Mouse (Mus musculus) mouse trophoblast stem cell (cell line): Measurements from ENCODE around the gene Ing1.

ENCODE experiments used
- in situ Hi-C, 2 experiments: fragments of 300-500 bp; cut with MseI, MboI; formaldehyde crosslinking; loops; 2 replicates in 1 of 2; 3 replicates in 1 of 2; pipeline ENCODE4 v1.15.1; 2025

Ing1 gene

DNA sequence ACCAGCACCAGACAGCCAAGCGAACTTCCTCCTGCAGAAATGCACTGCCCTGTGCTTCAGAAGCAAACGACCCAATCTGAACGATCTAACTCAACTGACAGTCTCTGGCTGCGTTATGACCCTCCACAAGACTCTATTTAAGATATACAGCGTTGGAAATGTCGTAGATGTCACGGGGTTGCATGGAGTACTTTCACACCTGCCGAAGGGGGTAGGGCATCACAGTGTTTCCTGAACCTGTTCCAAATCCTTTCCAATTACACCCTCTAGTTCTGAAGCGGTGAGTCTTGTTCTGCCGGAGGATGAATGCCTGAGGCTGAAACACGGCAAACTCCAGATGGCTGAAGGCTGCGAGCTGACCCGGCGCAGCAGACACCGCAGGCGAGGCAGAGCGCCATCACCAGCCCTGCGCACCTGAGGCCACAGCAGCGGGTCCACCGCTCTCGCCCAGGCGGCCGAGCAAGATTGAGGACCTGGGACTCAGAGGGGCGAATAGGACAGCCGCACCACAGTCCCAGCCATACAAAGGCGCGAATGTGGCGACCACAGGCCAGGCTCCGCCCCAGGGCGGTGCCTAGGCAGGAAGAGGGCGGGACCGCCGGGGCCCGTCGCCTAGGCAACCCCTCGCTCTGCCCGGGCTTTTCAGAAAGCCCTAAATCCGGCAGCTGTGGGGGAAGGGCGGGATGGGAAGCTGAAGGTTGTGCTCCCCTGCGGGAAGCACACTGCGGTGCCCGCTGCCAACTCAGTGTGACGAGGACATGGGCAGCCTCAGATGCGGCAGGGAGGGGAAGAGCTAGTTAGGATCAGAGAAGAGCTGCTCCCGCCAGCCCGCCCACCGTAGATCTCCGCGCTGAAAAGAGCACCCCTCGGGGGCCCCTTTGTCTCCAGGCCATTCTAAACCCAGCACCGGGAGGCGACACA is at the start of gene Ing1:
Gene Ing1, plus strand, starts transcription at position 773 of the 921 bp plus-strand sequence.
- in situ Hi-C loops = no loop called here

GRCm38 (mm10) chr8:11506074-11506473 is 49.3 kb upstream of the Ing1 start:
- in situ Hi-C loops = no loop called here

DNA sequence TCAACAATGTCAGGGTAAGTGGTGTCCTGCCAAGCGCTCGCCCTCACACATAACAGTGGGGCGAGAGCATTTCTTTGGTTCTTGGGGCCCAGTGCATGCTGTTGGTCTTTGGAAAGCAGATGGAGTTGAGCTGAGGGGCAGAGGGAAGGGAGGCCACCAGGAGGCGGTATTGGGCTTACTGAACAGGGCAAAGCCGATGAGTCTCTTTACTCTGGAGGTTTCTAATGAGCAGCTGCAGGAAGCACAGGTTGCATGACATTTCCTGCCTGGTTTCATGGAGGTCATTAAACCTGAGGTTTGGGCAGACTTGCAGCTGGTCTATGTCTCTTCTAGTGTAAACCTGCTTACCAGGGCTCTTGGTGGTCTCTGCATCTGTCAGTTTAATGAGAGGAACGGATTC is 48.6 kb upstream of the Ing1 start:
- in situ Hi-C loops = no loop called here

GRCm38 (mm10) chr8:11508880-11509279 is 46.5 kb upstream of the Ing1 start:
- in situ Hi-C loops = no loop called here

GRCm38 (mm10) chr8:11510971-11511370 is 44.4 kb upstream of the Ing1 start:
- in situ Hi-C loops = no loop called here

- in situ Hi-C loops = no loop called here
Observed at GRCm38 (mm10) chr8:11512711-11513110, 42.7 kb upstream of the Ing1 start.

GRCm38 (mm10) chr8:11513247-11513646 is 42.1 kb upstream of the Ing1 start:
- in situ Hi-C loops = no loop called here

- in situ Hi-C loops = no loop called here
Observed at GRCm38 (mm10) chr8:11516292-11516691, 39.1 kb upstream of the Ing1 start.

- in situ Hi-C loops = no loop called here
Observed at GRCm38 (mm10) chr8:11517366-11518055, 37.9 kb upstream of the Ing1 start.

- in situ Hi-C loops = no loop called here
Observed at GRCm38 (mm10) chr8:11518056-11518396, 37.3 kb upstream of the Ing1 start.

DNA sequence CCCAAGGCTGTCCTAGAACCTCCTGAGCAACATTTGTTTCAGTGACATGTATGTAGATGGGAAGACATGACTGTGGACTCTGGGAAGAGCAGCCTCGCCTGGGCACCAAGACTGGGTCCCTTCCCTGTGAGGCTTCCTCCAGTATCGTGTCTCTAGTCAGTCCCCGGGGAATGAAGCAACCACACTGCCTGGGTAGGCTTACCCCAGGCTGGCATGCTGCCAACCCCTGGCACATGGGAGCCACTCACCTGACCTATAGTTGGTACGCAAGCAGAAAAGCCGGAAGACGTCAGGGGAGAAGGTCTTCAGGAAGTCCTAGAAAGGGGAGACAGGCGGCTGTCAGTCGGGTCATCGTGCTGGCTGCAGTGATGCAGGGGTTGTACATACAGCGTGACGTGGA is 36.7 kb upstream of the Ing1 start:
- in situ Hi-C loops = no loop called here

DNA sequence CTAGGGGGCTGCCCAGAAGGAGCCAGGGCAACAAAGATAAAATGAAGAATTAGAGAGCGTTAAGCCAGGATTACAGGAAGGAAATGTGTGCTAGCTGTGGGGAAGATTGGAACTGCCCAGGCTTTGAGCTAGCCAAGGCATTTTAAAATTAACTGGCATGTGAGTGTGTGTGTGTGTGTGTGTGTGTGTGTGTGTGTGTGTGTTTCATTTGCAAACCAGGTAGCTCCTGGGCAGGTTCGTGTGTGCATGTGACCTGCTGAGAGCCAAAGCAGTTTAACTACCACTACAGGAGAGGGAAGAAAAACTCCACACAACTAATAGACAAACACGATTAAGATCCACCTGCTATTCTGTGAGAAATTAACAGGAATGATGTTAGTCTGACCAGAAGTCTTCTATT is 32.0 kb upstream of the Ing1 start:
- in situ Hi-C loops = no loop called here

DNA sequence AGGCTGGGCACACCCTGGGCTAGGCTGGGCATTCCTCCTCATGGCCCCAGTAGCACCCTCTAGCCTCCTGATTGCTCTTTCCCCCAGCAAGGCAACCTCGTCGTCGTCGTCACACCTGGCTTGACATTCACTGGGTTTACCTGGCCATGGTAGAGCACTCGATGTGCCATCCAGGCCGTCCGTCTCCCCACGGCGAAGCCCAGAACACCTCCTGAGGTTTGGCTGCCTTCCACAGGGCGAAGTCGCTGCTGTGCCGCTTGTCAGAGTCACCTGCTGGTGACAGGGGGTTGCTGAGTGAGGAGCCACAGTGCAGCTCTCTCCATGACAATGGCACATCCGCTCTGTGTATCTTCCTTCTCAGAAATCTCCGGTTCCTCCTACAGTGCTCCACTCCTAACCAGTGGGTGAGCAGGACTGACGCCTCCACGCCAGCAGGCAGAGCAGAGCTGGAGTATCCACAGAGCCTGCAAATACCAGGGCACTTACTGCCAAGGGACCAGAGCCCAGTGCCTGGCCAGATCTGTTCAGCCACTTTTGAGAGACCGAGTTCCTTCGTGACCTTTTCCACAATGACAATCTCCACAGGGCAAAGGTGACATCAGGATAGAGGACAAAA is 25.1 kb upstream of the Ing1 start:
- in situ Hi-C loops = no loop called here

GRCm38 (mm10) chr8:11530849-11531248 is 24.5 kb upstream of the Ing1 start:
- in situ Hi-C loops = no loop called here

DNA sequence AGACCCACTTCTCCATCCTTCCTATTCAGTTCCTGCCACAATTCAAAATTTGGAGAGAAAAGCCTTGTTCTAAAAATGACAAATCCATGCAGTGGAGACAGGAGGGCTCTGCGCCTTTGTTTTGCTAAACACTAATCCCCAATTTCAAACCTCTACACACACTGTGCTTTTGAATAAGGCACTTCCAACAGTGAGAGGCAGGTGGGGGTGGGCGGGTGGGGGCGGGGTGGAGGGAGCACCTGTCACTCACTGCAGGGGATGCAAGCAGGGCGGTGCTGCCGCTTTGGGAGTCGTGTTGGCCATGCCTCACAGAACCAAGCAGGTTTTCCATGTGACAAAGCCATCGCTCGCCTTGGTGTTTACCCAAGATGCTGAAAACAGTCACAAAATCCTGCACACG is 20.9 kb upstream of the Ing1 start:
- in situ Hi-C loops = no loop called here

DNA sequence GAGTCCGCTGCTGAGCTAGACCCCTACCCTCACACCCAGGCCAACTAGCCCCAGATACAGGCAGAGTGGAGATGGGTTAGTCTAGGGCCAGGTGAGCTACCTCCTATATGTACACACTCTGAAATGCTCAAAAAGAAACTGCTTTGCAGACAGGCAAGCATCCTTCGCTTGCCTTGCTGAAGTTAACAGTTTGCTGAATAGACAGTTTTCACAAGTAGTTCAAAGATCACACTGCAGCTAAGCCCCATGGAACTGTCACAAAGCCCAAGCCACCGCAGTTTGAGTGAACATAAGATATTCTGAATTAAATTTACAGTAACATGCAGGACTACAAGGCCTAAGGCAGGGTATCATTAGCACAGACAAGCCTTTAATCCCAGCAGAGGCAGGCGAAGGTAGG is 16.3 kb upstream of the Ing1 start:
- in situ Hi-C loops = no loop called here

- in situ Hi-C loops = no loop called here
Observed at GRCm38 (mm10) chr8:11540182-11540581, 15.2 kb upstream of the Ing1 start.

- in situ Hi-C loops = no loop called here
Observed at GRCm38 (mm10) chr8:11542031-11542430, 13.3 kb upstream of the Ing1 start.

DNA sequence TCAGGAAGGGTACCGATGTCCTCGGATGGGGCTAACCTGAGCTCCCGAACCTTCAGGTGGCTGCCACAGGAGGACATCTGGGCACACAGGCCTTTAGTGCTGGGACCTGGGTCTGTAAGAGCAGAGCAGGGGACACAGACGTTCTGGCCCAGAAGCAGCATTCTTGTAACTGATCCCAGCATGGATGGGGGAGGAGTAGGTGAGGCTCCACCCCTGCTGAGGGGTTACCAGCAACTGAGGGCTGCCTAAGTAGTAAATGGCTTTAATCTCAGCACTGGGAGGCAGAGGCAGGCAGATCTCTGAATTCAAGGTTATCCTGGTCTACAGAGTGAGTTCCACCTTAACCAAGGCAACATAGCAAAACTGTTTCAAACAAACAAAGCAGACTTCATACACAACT is 12.5 kb upstream of the Ing1 start:
- in situ Hi-C loops = no loop called here

DNA sequence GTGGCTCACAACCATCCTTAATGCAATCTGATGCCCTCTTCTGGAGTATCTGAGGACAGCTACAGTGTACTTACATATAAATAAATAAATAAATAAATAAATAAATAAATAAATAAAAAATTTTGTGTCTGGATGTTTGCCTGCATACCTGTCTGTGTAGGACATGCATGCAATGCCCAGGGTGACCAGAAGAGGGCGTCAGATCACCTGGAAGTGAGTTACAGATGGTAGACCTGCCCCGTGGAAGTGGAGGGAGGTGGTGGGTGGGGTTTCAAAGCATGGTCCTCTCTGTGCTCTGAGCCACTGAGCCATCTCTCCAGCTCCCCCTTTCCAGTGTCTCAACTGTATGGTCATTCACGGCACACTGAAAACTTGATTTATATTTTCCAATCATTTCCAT is 11.0 kb upstream of the Ing1 start:
- in situ Hi-C loops = no loop called here

DNA sequence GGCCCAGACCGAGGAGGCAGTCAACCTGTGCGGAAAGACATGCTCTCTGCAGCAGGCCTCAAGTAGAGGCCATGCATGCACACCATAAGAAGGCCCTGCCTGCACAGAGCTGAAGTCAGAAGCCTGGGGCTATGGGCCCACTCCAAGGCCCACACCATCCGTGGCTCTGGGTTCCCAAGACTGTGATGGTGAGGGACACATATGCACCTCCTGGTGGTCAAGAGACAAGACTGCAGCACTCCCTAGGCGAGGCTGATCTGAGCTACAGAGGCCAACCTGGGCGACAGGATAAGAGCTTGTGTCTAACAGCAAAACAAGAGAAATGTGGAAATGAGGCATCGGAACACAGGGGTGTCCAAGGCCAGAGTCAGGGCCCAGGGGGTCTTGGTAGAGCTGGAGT is 8.3 kb upstream of the Ing1 start:
- in situ Hi-C loops = no loop called here

- in situ Hi-C loops = no loop called here
Observed at GRCm38 (mm10) chr8:11549706-11550105, 5.7 kb upstream of the Ing1 start.
